Mouse (Mus musculus) small intestine, adult 2 months (tissue): ENCODE measurements around the gene Gm42742. TPM values are rescaled to one million over a fixed set of nuclear protein-coding genes. Genes with fewer than 3 reads are reported as not detected.

Experiments
- H3K27ac ChIP-seq: fragments of 200-500 bp; 2 replicates; pipeline ENCODE4 v1.5.1; 2012; ENCODE audit warnings: low read depth, low read length, control low read depth, inconsistent platforms; ENCODE audit not compliant: insufficient read depth
- H3K27me3 ChIP-seq: fragments of 200-500 bp; 2 replicates; pipeline ENCODE4 v1.6.1; 2012; ENCODE audit warnings: mild to moderate bottlenecking, moderate library complexity, low read length, inconsistent platforms; ENCODE audit not compliant: control insufficient read depth, insufficient read depth
- H3K36me3 ChIP-seq: fragments of 200-500 bp; 2 replicates; pipeline ENCODE4 v1.6.1; 2012; ENCODE audit warnings: mild to moderate bottlenecking, low read length, control low read depth, inconsistent platforms; ENCODE audit not compliant: control insufficient read depth, insufficient read depth
- H3K4me1 ChIP-seq: fragments of 200-500 bp; 2 replicates; pipeline ENCODE4 v1.6.1; 2012; ENCODE audit warnings: low read length, inconsistent platforms, mixed read lengths; ENCODE audit not compliant: control insufficient read depth, insufficient read depth, insufficient read length
- H3K4me3 ChIP-seq: fragments of 200-500 bp; 2 replicates; pipeline ENCODE4 v1.5.1; 2012; ENCODE audit warnings: low read depth, mild to moderate bottlenecking, control low read depth, inconsistent platforms, low read length, moderate library complexity
- CTCF ChIP-seq: fragments of 200-500 bp; IDR thresholded peaks from 2 replicates; pipeline ENCODE4 v1.5.1; 2012; ENCODE audit warnings: low read depth, mild to moderate bottlenecking, control low read depth, inconsistent platforms, low read length, moderate library complexity, mixed read lengths; ENCODE audit not compliant: insufficient replicate concordance, insufficient read length; ENCODE audit errors: extremely low read depth
- POLR2A ChIP-seq: fragments of 200-500 bp; IDR thresholded peaks from 2 replicates; pipeline ENCODE4 v1.6.1; 2012; ENCODE audit warnings: low read depth, mild to moderate bottlenecking, control low read depth, inconsistent platforms, low read length, moderate library complexity
- WGBS: fragments of 180-500 bp; shearing (Covaris S2); methylation state at CpG from one replicate; pipeline ENCODE4 v1.1.7; 2018; 5-methylcytosine and 5-hydroxymethylcytosine counted together
- polyA plus RNA-seq: library from polyadenylated mRNA; depleted of rRNA; stranded (reverse); fragments of >200 nt; gene quantifications from 2 replicates; pipeline ENCODE4 v1.2.3, GENCODE M21; 2012

Gene Gm42742
- polyA plus RNA-seq, 1 experiment = 26.4 TPM

- H3K27me3 ChIP-seq = no peaks in the 10 kb centered on the region
- TF ChIP-seq POLR2A = no peak
- no peak for TF ChIP-seq CTCF
- H3K36me3 ChIP-seq = peaks cover 5% of the 10 kb centered on the region
- peak within 1 kb of the TSS; percentile 90 for H3K27ac ChIP-seq
- peak within 1 kb of the TSS; percentile 68 for H3K4me3 ChIP-seq
- H3K4me1 ChIP-seq = peaks cover 30% of the 10 kb centered on the region
Measured at GRCm38 (mm10) chr7:127016481-127016485, 4.6 kb downstream of the Gm42742 start, which contains the start of gene Pagr1b. Gene Pagr1b (minus strand): TSS chr7:127016484.

GRCm38 (mm10) chr7:127016081-127016480, 4.8 kb downstream of the Gm42742 start:
- 2% methylated on average over 10 of the region's 10 CpGs for WGBS
- no peaks in the 10 kb centered on the region for H3K27me3 ChIP-seq
- TF ChIP-seq CTCF (no peak), POLR2A (no peak)
- H3K4me3 ChIP-seq = peak overlapping the region; percentile 68
- H3K4me1 ChIP-seq = peaks cover 30% of the 10 kb centered on the region
- peak overlapping the region; percentile 90 for H3K27ac ChIP-seq
- H3K36me3 ChIP-seq = peaks cover 5% of the 10 kb centered on the region

GRCm38 (mm10) chr7:127014993-127015392, 5.9 kb downstream of the Gm42742 start:
- Histone ChIP-seq H3K27me3 (no peaks in the 10 kb centered on the region), H3K4me3 (0 out of 2 replicates have a peak overlapping the region, but pooled peaks have one; percentile 1), H3K27ac (no peak overlapping the region), H3K4me1 (peaks cover 30% of the 10 kb centered on the region), H3K36me3 (peaks cover 7% of the 10 kb centered on the region)
- WGBS = 88% methylated on average over 12 of the region's 12 CpGs
- TF ChIP-seq POLR2A (no peak), CTCF (no peak)

GRCm38 (mm10) chr7:127014320-127014719, 6.6 kb downstream of the Gm42742 start, which contains the start of gene Mvp:
Gene Mvp (minus strand): TSS chr7:127014621.
- WGBS = under 1% methylated on average over 11 of the region's 11 CpGs
- peaks cover 7% of the 10 kb centered on the region for H3K36me3 ChIP-seq
- peak within 1 kb of the TSS; percentile 80 for H3K4me3 ChIP-seq
- no peaks in the 10 kb centered on the region for H3K27me3 ChIP-seq
- peak within 1 kb of the TSS; percentile 85 for H3K27ac ChIP-seq
- 0 out of 2 replicates have a peak, but pooled peaks have one; percentile 27 for TF ChIP-seq POLR2A
- TF ChIP-seq CTCF = no peak; the same call in 1 of the 2 replicates
- H3K4me1 ChIP-seq = peaks cover 32% of the 10 kb centered on the region

GRCm38 (mm10) chr7:127013385-127013784, 7.5 kb downstream of the Gm42742 start:
- H3K27ac ChIP-seq = peak overlapping the region; percentile 85

GRCm38 (mm10) chr7:127012845-127013244, 8.1 kb downstream of the Gm42742 start:
- H3K4me1 ChIP-seq = peaks cover 44% of the 10 kb centered on the region
- peak overlapping the region; percentile 80 for H3K4me3 ChIP-seq
- TF ChIP-seq POLR2A (peak; percentile 45; the same call in 1 of the 2 replicates), CTCF (no peak)
- H3K27ac ChIP-seq = peak overlapping the region; percentile 85
- peaks cover 7% of the 10 kb centered on the region for H3K36me3 ChIP-seq
- no peaks in the 10 kb centered on the region for H3K27me3 ChIP-seq
- WGBS = 76% methylated on average over 10 of the region's 10 CpGs

More at GRCm38 (mm10) chr7:127013385-127013784, 7.5 kb downstream of the Gm42742 start:
- peaks cover 7% of the 10 kb centered on the region for H3K36me3 ChIP-seq
- H3K4me3 ChIP-seq = peak overlapping the region; percentile 80
- no peaks in the 10 kb centered on the region for H3K27me3 ChIP-seq
- peaks cover 39% of the 10 kb centered on the region for H3K4me1 ChIP-seq
- no peak for TF ChIP-seq CTCF
- WGBS = 77% methylated on average over 6 of the region's 6 CpGs

GRCm38 (mm10) chr7:127012374-127012773, 8.5 kb downstream of the Gm42742 start:
- TF ChIP-seq POLR2A (no peak), CTCF (no peak)
- H3K36me3 ChIP-seq = peaks cover 7% of the 10 kb centered on the region
- 0 out of 2 replicates have a peak overlapping the region, but pooled peaks have one; percentile 85 for H3K27ac ChIP-seq
- H3K27me3 ChIP-seq = no peaks in the 10 kb centered on the region
- WGBS = 84% methylated on average over 6 of the region's 6 CpGs
- peaks cover 47% of the 10 kb centered on the region for H3K4me1 ChIP-seq
- no peak overlapping the region for H3K4me3 ChIP-seq

- Histone ChIP-seq H3K27me3 (no peaks in the 10 kb centered on the region), H3K36me3 (peaks cover 7% of the 10 kb centered on the region), H3K27ac (peak overlapping the region; percentile 11), H3K4me3 (no peak overlapping the region), H3K4me1 (peaks cover 49% of the 10 kb centered on the region)
- TF ChIP-seq CTCF = no peak; the same call in 1 of the 2 replicates
- no peak for TF ChIP-seq POLR2A
- 62% methylated on average over 2 of the region's 2 CpGs for WGBS
Measured at GRCm38 (mm10) chr7:127011717-127012116, 9.2 kb downstream of the Gm42742 start.

- H3K27ac ChIP-seq = peak overlapping the region; percentile 11; the same call in 1 of the 2 replicates
- H3K27me3 ChIP-seq = no peaks in the 10 kb centered on the region
- no peak overlapping the region for H3K4me3 ChIP-seq
- peaks cover 9% of the 10 kb centered on the region for H3K36me3 ChIP-seq
- WGBS = 84% methylated on average over 2 of the region's 2 CpGs
- H3K4me1 ChIP-seq = peaks cover 49% of the 10 kb centered on the region
- TF ChIP-seq CTCF (no peak), POLR2A (no peak)
Measured at GRCm38 (mm10) chr7:127011051-127011450, 9.8 kb downstream of the Gm42742 start.
